Mouse (Mus musculus): ENCODE results near the gene Ppp6r3.

Gene Ppp6r3

GRCm38 (mm10) chr19:3529781-3530180 lies 45.8 kb downstream of the Ppp6r3 start:
- DNase-seq (ENCODE audit: inconsistent age in 2 of 2, low spot score in 1 of 2), result peak in 1 of 2 experiments; percentile 59

DNA sequence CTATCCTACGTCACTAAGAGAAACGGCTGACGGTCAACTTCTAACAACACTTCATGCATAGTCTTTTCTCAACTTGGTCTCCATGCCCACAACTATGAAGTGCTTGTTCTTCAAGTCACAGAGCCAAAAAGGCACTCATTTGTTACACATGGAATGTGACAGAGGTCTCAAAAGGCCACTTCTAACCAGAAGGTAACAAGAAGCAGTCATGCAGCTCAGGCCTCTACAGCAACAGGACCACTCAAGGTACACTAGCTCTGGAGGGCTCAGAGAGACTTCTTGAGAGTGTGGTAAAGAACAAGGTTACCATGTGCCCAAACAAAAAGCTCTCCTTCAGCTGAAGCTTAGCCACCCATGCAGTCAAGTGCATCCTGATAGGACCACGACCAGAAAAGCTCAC lies 46.9 kb downstream of the Ppp6r3 start:
- DNase-seq (ENCODE audit: inconsistent age in 2 of 2, low spot score in 1 of 2), result no peak

DNA sequence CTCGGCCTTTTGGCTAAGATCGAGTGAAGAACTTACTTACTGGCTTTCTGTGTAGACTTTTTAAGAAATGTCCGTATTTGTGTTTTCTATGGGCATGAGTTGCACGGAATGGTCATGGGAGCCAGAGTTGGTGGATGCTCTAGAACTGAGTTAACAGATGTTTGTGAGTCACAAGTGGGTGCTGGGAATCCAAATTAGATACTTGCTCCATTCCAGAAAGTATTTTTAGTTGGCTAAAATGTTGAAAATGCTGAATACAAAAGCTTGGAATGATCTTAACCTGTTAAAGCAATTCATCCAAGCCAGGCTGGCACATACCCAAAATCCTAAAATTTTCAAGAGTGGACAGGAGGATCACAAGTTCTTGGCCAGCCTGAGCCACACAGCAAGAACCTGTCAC lies 48.0 kb downstream of the Ppp6r3 start:
- no peak for DNase-seq (ENCODE audit: inconsistent age in 2 of 2, low spot score in 1 of 2)

DNA sequence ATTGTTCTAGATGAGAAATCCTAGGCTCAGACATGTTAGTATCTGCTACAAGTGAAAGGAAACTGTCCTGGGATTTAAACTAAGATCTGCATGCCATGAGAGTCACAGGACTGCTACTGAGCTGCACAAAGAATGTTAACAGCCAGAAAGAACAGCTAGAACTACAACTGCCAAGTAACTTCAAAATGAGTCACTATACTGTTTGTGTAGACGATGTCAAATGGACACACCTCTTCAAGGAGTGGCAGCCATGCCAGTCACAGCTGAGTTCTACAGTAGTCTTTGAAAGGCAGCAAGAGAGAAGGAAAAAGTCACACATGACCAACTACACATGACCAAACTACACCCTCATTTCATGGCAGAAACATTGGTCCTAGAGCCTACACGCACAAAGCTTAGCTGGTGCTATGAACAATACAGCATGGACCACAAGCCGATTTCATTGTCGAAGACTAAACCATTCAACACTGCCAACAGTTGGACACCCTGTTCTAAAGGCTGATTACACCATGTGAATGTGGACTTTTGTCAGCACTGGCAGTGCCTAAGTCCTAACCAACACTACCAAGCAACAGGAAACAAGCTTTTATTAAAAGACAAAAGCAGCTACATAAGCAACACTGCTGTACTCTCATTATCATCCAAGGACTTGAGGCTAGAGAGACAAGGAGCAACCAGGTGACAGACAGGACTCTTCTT lies 55.9 kb downstream of the Ppp6r3 start:
- no peak for DNase-seq (ENCODE audit: inconsistent age in 2 of 2, low spot score in 1 of 2)

GRCm38 (mm10) chr19:3497216-3497615 lies 78.3 kb downstream of the Ppp6r3 start:
- DNase-seq (ENCODE audit: inconsistent age in 2 of 2, low spot score in 1 of 2), result no peak

DNA sequence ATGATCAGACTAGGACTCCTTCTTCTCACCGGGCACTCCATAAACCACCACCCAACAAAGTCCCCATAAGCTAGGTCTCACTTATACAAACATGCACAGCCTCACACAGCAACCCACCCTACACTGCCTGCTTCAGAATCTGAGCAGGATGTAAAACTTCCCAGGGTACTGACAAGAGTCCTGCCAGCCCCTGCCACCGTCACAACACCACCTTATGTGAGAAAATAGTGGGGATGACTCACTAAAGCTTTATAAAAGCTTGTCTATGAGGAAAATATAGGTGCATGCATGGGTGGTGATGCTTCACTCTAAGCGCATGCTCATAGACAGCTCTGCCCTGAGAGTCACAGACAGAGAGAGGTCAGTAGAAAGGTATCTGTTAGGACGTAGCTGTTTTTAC lies 85.7 kb downstream of the Ppp6r3 start:
- DNase-seq (ENCODE audit: inconsistent age in 2 of 2, low spot score in 1 of 2), result no peak

- DNase-seq (ENCODE audit: inconsistent age in 2 of 2, low spot score in 1 of 2), result no peak
Observed at GRCm38 (mm10) chr19:3482831-3483230, 92.7 kb downstream of the Ppp6r3 start.

DNA sequence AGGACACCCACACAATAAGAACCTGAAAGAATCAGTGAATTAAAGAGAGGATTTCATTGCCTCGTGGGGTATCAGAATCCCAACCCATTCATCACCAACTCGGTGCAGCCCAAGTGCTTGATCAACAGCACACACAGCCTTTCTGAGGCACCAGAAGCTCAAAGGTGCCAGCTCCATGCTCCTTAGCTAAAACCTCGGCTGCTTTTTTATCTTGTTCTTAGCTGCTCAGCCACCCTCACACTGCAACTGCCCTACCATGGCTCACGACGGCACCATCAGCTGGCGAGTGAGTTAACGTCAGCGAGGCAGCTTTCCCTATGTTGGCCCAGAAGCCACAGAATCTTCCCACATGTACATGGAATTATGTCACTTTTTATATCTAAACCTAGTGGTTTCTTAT lies 95.4 kb downstream of the Ppp6r3 start:
- no peak for DNase-seq (ENCODE audit: inconsistent age in 2 of 2, low spot score in 1 of 2)

- no peak for DNase-seq (ENCODE audit: inconsistent age in 2 of 2, low spot score in 1 of 2)
Observed at GRCm38 (mm10) chr19:3476996-3477395, 98.6 kb downstream of the Ppp6r3 start.

DNA sequence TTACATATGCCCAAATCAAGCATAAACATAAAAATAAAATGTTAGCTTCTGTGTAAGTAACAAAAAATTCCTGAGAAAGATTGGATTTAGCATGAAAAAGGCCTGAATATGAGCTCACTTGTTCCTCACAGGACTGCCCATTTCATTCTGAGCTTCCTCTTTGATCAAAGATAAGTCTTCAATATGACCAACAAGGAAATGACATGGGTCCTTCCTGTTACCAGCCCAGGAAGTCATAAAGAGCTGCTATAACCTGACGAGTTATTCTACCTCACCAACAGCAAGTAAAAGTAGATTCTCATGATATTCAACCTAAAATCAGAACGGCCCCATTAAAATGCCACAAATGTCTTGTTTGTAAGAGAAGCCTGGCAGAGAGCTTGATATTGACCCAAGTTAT lies 104.3 kb downstream of the Ppp6r3 start:
- no peak for DNase-seq (ENCODE audit: inconsistent age in 2 of 2, low spot score in 1 of 2)

DNA sequence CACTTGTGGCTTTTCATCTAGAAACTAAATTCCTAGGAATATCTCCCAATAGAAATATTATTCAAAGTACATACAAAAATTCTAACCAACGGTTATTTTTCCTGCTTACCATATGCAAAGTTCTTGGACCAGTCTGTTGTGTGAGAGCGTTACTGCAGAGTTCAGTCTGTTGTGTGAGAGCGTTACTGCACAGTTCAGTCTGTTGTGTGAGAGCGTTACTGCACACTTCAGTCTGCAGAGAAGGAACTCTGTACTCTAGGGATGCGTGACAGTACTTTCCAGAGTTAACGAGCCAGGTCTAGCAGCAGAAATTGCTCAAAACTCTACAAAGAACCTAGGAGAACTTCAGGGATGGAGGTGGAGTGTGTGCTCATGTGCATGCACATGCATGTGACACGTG lies 108.0 kb downstream of the Ppp6r3 start:
- no peak for DNase-seq (ENCODE audit: inconsistent age in 2 of 2, low spot score in 1 of 2)

DNA sequence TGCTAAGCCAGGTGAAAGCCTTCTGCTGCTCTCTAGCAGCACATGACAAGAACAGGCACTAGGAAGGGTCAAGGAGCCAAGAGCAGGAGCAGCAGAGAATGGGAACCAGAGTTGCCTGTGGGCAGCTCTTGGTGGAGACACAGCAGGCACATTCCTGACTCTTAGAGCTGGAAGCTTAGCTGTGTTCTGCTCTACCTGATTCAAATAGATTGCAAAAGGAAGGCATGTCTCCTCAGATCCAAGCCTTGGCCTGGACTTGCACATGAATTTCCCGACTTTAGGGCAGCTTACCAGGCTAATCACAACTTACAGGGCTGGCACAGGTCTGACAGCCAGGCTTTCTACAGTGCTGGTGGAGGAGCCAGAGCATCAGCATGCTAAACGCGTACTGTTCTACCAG lies 115.6 kb downstream of the Ppp6r3 start:
- DNase-seq (ENCODE audit: inconsistent age in 2 of 2, low spot score in 1 of 2), result no peak

GRCm38 (mm10) chr19:3458331-3459099 lies 117.0 kb downstream of the Ppp6r3 start:
- DNase-seq (ENCODE audit: inconsistent age in 2 of 2, low spot score in 1 of 2), result peak in 1 of 2 experiments; percentile 59

GRCm38 (mm10) chr19:3457700-3458099 lies 117.8 kb downstream of the Ppp6r3 start:
- DNase-seq (ENCODE audit: inconsistent age in 2 of 2, low spot score in 1 of 2), result no peak

- no peak for DNase-seq (ENCODE audit: inconsistent age in 2 of 2, low spot score in 1 of 2)
Observed at GRCm38 (mm10) chr19:3451649-3452048, 123.9 kb downstream of the Ppp6r3 start.

DNA sequence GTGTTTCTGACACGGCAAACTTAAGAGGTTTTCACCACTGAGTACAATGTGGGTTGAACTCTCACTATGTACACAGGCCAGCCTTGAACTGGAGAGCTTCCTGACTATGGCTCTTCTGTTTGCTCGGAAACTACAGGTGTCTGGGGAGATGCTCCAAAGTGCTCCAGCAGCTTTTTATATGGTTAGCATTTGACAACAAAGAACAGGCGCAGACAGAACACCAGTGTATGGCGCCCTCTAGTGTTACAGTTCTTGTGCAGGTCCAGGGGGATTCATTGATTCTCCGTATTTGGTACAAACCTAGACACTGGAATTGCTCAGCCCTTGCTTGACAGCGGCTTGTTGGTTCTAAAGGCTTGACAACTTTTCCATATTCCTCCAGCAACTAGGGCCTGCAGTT lies 124.4 kb downstream of the Ppp6r3 start:
- DNase-seq (ENCODE audit: inconsistent age in 2 of 2, low spot score in 1 of 2), result peak; percentile 74 to 92

- DNase-seq (ENCODE audit: inconsistent age in 2 of 2, low spot score in 1 of 2), result no peak
Observed at GRCm38 (mm10) chr19:3450714-3451113, 124.8 kb downstream of the Ppp6r3 start.

- DNase-seq (ENCODE audit: inconsistent age in 2 of 2, low spot score in 1 of 2), result no peak
Observed at GRCm38 (mm10) chr19:3449248-3449647, 126.3 kb downstream of the Ppp6r3 start.

DNA sequence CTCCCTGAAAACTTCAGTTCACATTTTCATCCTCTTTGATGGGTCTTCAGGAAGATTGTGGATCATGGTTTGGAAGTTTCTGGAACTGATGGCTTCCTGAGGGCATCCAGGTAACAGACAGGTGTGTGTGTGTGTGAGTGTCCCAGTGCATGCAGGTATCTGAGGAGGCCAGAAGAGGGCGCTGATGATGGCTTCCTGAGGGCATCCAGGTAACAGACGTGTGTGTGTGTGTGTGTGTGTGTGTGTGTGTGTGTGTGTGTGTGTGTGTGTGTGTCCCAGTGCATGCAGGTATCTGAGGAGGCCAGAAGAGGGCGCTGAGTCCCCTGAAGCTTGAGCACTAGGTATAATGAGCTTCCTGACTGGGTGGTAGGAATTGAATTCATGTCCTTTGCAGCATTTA lies 128.2 kb downstream of the Ppp6r3 start:
- no peak for DNase-seq (ENCODE audit: inconsistent age in 2 of 2, low spot score in 1 of 2)

DNA sequence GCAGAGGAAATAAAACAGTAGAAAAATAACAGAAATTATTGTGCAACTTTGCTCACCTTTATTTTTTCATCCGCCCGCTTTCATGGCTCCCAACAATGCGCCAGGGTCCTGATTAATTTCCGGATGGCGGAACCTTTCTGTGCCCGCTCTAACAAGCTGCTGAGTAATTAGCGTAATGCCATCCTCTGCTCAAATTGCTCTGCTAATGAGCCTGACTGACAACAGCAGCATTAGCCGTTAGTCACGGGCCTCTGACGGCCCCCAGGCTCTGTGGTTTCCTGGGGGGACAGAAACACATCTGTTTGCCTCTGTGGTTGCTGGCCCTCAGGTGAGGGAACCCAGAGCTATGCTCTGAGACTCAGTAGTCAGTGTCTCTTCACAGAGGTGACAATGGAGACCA lies 134.5 kb downstream of the Ppp6r3 start:
- no peak for DNase-seq (ENCODE audit: inconsistent age in 2 of 2, low spot score in 1 of 2)

GRCm38 (mm10) chr19:3440667-3441066 lies 134.9 kb downstream of the Ppp6r3 start:
- DNase-seq (ENCODE audit: inconsistent age in 2 of 2, low spot score in 1 of 2), result no peak

DNA sequence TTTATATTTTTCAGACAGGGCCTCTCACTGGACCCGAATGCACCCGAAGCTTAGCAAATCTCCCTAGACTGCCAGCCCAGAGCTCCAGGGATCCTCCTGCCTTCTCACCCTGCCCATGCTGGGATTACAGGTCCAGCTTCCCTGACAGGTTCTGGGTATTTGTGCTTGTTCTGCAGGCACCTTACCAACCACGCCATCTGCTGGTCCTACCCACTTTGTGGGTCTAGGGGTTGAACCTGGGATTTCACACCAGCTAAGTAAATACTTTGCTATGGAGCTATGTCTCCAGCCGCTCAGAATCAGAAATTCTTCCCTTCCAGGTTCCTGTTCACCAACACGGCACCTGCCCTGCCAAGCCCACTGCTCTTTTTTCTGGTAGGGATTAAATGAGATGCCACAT lies 137.6 kb downstream of the Ppp6r3 start:
- DNase-seq (ENCODE audit: inconsistent age in 2 of 2, low spot score in 1 of 2), result no peak

- DNase-seq (ENCODE audit: inconsistent age in 2 of 2, low spot score in 1 of 2), result peak in 1 of 2 experiments; percentile 68
Observed at GRCm38 (mm10) chr19:3436840-3437239, 138.7 kb downstream of the Ppp6r3 start.

Measured in adrenal gland, adult (tissue).